Mouse (Mus musculus): ENCODE results near the gene Snrpn. TPM values are rescaled to one million over a fixed set of nuclear protein-coding genes. Genes with fewer than 3 reads are reported as not detected.
"Not testable (repeated sequence)": the region's sequence is repeated elsewhere in the genome, so short reads cannot be mapped to it uniquely, and the experiment has no call there.

Gene Snrpn
- 215 and 225 TPM in 2 replicates for polyA plus RNA-seq (2014; fragmentation: Nextera tagmentation; extraction: Ambion mirVana)

DNA sequence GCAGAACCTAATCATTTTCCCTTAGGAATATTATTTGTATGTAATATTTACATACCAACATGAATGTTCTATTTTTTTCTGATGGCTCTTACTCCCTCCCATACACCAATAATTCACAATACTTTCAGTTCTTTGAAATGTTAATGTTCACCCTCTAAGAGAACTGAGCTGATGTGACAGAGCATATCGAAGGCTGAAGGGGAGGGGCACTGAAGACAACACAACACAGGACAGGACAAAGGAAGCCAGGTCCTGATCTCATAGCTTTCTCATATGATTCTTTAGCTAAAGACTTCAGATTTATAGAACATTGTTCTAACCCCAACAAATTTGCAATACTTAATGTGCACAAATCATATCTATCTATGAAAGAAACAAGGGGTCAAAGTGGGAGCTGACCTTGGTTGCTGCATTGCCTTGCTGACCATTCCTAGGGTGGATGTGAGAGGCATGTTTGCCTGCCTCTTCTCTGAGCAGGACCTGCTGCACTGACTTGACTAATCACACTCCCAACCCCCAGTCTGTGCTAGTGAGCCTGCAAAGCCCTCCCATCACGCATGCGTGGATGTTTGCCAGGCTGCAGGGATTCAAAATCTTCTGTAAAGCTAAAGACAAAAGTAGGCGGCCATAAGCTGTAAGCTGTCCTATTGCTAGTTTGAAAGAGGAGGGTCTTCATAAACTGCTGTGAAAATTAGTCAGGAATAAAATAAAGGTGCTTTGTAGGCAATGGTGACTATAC lies at the start of gene Snrpn:
TSS of gene Snrpn (minus strand) at position 478 of the 739 bp plus-strand sequence.
- Histone ChIP-seq H3K9me3 (ENCODE audit: control insufficient read depth, low read length) (no peaks in the 10 kb centered on the region), H3K36me3 (ENCODE audit: control insufficient read depth, insufficient read depth, low read length) (no peaks in the 10 kb centered on the region), H3K9ac (ENCODE audit: low read depth, low read length) (no peak within 1 kb of the TSS), H3K4me1 (replicated peaks; ENCODE audit: control insufficient read depth, insufficient read depth, low read length) (no peaks in the 10 kb centered on the region), H3K27me3 (ENCODE audit: control insufficient read depth, insufficient read depth, low read length) (no peaks in the 10 kb centered on the region), H3K4me3 (ENCODE audit: low read depth, low read length) (no peak within 1 kb of the TSS), H3K4me2 (replicated peaks; ENCODE audit: low read depth, low read length) (no peak within 1 kb of the TSS), H3K27ac (ENCODE audit: low read depth, low read length) (no peak within 1 kb of the TSS)
- no peak for ATAC-seq (ENCODE audit: low FRiP score)
- WGBS: 60% methylated on average over 4 of the region's 4 CpGs
- peak; percentile 3 for DNase-seq (ENCODE audit: low spot score)

GRCm38 (mm10) chr7:60170250-60171185 lies 30.5 kb upstream of the Snrpn start:
- Histone ChIP-seq H3K27ac (ENCODE audit: low read depth, low read length) (0 out of 2 replicates have a peak overlapping the region, but pooled peaks have one; percentile 65), H3K27me3 (ENCODE audit: control insufficient read depth, insufficient read depth, low read length) (no peaks in the 10 kb centered on the region), H3K9me3 (ENCODE audit: control insufficient read depth, low read length) (no peaks in the 10 kb centered on the region), H3K36me3 (ENCODE audit: control insufficient read depth, insufficient read depth, low read length) (no peaks in the 10 kb centered on the region), H3K4me2 (replicated peaks; ENCODE audit: low read depth, low read length) (no peak overlapping the region), H3K9ac (ENCODE audit: low read depth, low read length) (no peak overlapping the region), H3K4me3 (ENCODE audit: low read depth, low read length) (no peak overlapping the region), H3K4me1 (replicated peaks; ENCODE audit: control insufficient read depth, insufficient read depth, low read length) (no peaks in the 10 kb centered on the region)
- DNase-seq (ENCODE audit: low spot score): peak; percentile 63
- peak; percentile 98 for ATAC-seq (ENCODE audit: low FRiP score)
- WGBS: 63% methylated on average over 5 of the region's 5 CpGs

GRCm38 (mm10) chr7:60125332-60125731 lies 14.7 kb downstream of the Snrpn start:
- Histone ChIP-seq H3K4me1 (replicated peaks; ENCODE audit: control insufficient read depth, insufficient read depth, low read length) (no peaks in the 10 kb centered on the region), H3K4me3 (ENCODE audit: low read depth, low read length) (no peak overlapping the region), H3K27me3 (ENCODE audit: control insufficient read depth, insufficient read depth, low read length) (no peaks in the 10 kb centered on the region), H3K9ac (ENCODE audit: low read depth, low read length) (no peak overlapping the region), H3K36me3 (ENCODE audit: control insufficient read depth, insufficient read depth, low read length) (no peaks in the 10 kb centered on the region), H3K4me2 (replicated peaks; ENCODE audit: low read depth, low read length) (no peak overlapping the region), H3K27ac (ENCODE audit: low read depth, low read length) (no peak overlapping the region), H3K9me3 (ENCODE audit: control insufficient read depth, low read length) (no peaks in the 10 kb centered on the region)
- ATAC-seq (ENCODE audit: low FRiP score) (no peak), DNase-seq (ENCODE audit: low spot score) (no peak)
- WGBS: 81% methylated on average over 7 of the region's 7 CpGs

- not testable (repeated sequence) for H3K36me3 ChIP-seq (ENCODE audit: control insufficient read depth, insufficient read depth, low read length); ATAC-seq (ENCODE audit: low FRiP score); H3K27ac ChIP-seq (ENCODE audit: low read depth, low read length); DNase-seq (ENCODE audit: low spot score); H3K4me2 ChIP-seq (replicated peaks; ENCODE audit: low read depth, low read length); H3K9ac ChIP-seq (ENCODE audit: low read depth, low read length); H3K27me3 ChIP-seq (ENCODE audit: control insufficient read depth, insufficient read depth, low read length); H3K4me1 ChIP-seq (replicated peaks; ENCODE audit: control insufficient read depth, insufficient read depth, low read length); H3K9me3 ChIP-seq (ENCODE audit: control insufficient read depth, low read length); H3K4me3 ChIP-seq (ENCODE audit: low read depth, low read length)
- 63% methylated on average over 3 of the region's 3 CpGs for WGBS
Measured at GRCm38 (mm10) chr7:60123086-60123624, 16.9 kb downstream of the Snrpn start.

DNA sequence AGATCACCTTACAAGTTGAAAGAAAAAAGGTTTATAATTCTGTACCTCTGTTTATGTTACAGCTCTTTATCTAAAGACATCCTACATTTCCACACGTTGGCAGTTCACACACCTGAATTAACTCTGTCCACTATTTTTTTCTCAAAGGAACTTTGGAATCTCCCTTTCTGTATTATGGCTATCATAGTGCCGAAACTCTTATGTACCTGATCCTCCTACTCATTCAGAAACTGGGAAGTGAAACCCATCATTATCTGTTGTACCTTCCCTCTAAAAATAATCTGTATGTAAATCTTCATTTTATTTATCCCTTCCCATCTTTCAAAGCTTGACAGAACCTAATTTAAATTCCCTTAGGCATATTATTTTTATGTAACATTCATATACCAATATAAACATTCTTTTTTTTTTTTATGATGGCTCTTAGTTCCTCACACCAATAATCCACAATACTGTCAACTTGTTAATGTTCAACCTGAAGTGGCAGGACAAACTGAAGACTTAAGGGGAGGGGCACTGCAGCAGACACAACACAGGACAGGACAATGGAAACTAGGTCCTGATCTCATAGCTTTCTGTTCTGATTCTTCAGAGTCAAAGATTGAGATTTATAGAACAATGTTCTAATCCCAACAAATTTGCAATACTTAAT lies 17.5 kb downstream of the Snrpn start:
- Histone ChIP-seq H3K4me1 (replicated peaks; ENCODE audit: control insufficient read depth, insufficient read depth, low read length) (no peaks in the 10 kb centered on the region), H3K27me3 (ENCODE audit: control insufficient read depth, insufficient read depth, low read length) (no peaks in the 10 kb centered on the region), H3K36me3 (ENCODE audit: control insufficient read depth, insufficient read depth, low read length) (no peaks in the 10 kb centered on the region), H3K4me3 (ENCODE audit: low read depth, low read length) (no peak overlapping the region), H3K9ac (ENCODE audit: low read depth, low read length) (no peak overlapping the region), H3K4me2 (replicated peaks; ENCODE audit: low read depth, low read length) (no peak overlapping the region), H3K9me3 (ENCODE audit: control insufficient read depth, low read length) (no peaks in the 10 kb centered on the region), H3K27ac (ENCODE audit: low read depth, low read length) (no peak overlapping the region)
- 76% methylated on average over 2 of the region's 2 CpGs for WGBS
- ATAC-seq (ENCODE audit: low FRiP score) (no peak), DNase-seq (ENCODE audit: low spot score) (no peak)

- peak; percentile 76 for ATAC-seq (ENCODE audit: low FRiP score)
- no peak overlapping the region for H3K27ac ChIP-seq (ENCODE audit: low read depth, low read length)
- no peaks in the 10 kb centered on the region for H3K27me3 ChIP-seq (ENCODE audit: control insufficient read depth, insufficient read depth, low read length)
- no peaks in the 10 kb centered on the region for H3K9me3 ChIP-seq (ENCODE audit: control insufficient read depth, low read length)
- H3K4me2 ChIP-seq (replicated peaks; ENCODE audit: low read depth, low read length): no peak overlapping the region
- WGBS: 75% methylated on average over 3 of the region's 3 CpGs
- no peak overlapping the region for H3K4me3 ChIP-seq (ENCODE audit: low read depth, low read length)
- H3K4me1 ChIP-seq (replicated peaks; ENCODE audit: control insufficient read depth, insufficient read depth, low read length): no peaks in the 10 kb centered on the region
- no peak overlapping the region for H3K9ac ChIP-seq (ENCODE audit: low read depth, low read length)
- peak; percentile 0 for DNase-seq (ENCODE audit: low spot score)
- H3K36me3 ChIP-seq (ENCODE audit: control insufficient read depth, insufficient read depth, low read length): no peaks in the 10 kb centered on the region
Measured at GRCm38 (mm10) chr7:60097154-60097859, 42.7 kb downstream of the Snrpn start.

DNA sequence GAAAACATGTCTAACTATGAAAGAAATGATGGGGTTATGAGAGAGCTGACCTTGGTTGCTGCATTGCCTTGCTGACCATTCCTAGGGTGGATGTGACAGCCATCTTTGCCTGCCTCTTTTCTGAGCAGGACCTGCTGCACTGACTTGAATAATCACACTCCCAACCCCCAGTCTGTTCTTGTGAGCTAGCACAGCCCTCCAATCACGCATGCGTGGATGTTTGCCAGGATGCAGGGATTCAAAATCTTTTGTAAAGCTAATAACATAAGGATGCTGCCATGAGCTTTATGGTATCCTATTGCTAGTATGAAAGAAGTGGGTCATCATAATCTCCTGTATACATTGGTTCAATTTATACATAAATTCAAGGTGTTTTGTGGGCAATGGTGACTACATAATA lies 63.7 kb downstream of the Snrpn start:
- 74% methylated on average over 2 of the region's 2 CpGs for WGBS
- ATAC-seq (ENCODE audit: low FRiP score): no peak
- DNase-seq (ENCODE audit: low spot score): no peak
- Histone ChIP-seq H3K4me1 (replicated peaks; ENCODE audit: control insufficient read depth, insufficient read depth, low read length) (no peaks in the 10 kb centered on the region), H3K9me3 (ENCODE audit: control insufficient read depth, low read length) (no peaks in the 10 kb centered on the region), H3K27ac (ENCODE audit: low read depth, low read length) (no peak overlapping the region), H3K27me3 (ENCODE audit: control insufficient read depth, insufficient read depth, low read length) (no peaks in the 10 kb centered on the region), H3K4me2 (replicated peaks; ENCODE audit: low read depth, low read length) (no peak overlapping the region), H3K9ac (ENCODE audit: low read depth, low read length) (no peak overlapping the region), H3K4me3 (ENCODE audit: low read depth, low read length) (no peak overlapping the region), H3K36me3 (ENCODE audit: control insufficient read depth, insufficient read depth, low read length) (no peaks in the 10 kb centered on the region)

All from hindbrain, embryonic 11.5 days (tissue).